Mouse (Mus musculus) embryonic fibroblast, embryonic 13.5 days (primary cell): ENCODE data around the gene Gm42417.

Experiments
- CTCF ChIP-seq: IDR thresholded peaks from 2 replicates; pipeline ENCODE4 v1.5.1; 2011; ENCODE audit warnings: mild to moderate bottlenecking, control low read depth, low read length, moderate library complexity, borderline replicate concordance; ENCODE audit not compliant: insufficient read depth
- POLR2A ChIP-seq: IDR thresholded peaks from 2 replicates; pipeline ENCODE4 v1.6.1; 2011; ENCODE audit warnings: low read depth, mild to moderate bottlenecking, control low read depth, low read length, moderate library complexity

DNA sequence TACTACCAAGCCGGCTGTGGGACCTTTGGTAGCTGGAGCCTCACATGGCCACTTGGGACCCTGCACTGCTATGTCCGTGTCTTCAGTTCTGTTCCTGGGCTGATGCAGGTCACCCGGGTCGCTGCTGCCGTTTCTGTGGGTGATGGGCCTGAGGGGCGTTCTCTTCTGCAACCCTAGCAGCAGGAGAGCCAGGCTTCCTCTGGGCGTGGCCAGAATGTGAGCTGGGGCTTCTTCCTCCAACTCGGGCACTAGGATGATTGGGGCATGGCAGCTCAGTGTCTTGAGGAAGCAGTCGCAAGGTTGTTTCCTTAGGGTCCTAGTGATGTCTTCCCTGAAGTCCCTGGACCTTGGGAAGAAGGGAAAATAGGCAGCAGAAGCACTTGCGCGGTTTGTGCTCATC is 19.6 kb downstream of the Gm42417 start:
- TF ChIP-seq CTCF (no peak), POLR2A (no peak)
